Mouse (Mus musculus) CD4-positive helper T cell, adult 2 months (primary cell): ENCODE measurements around the gene Gnaz.

ENCODE experiments used
- DNase-seq: peaks from one replicate; pipeline ENCODE4 v3.0.0-alpha.2; 2012; ENCODE audit warnings: low read depth, missing footprints, low spot score

The Gnaz gene

GRCm38 (mm10) chr10:75028743-75029142 is 61.8 kb downstream of the Gnaz start:
- DNase-seq, result no peak

GRCm38 (mm10) chr10:75029677-75030076 is 62.7 kb downstream of the Gnaz start:
- DNase-seq, result no peak

- DNase-seq, result no peak
Measured at GRCm38 (mm10) chr10:75030234-75030633, 63.3 kb downstream of the Gnaz start.

GRCm38 (mm10) chr10:75031345-75032114 is 64.6 kb downstream of the Gnaz start:
- DNase-seq, result no peak

- DNase-seq, result no peak
Measured at GRCm38 (mm10) chr10:75032395-75032794, 65.4 kb downstream of the Gnaz start, which contains the start of gene Rsph14. Gene Rsph14, minus strand, starts transcription at chr10:75032586.

GRCm38 (mm10) chr10:75036883-75037379 is 70.0 kb downstream of the Gnaz start, which contains the start of gene Rab36:
Gene Rab36, plus strand, starts transcription at chr10:75037058.
- peak; percentile 81 for DNase-seq

GRCm38 (mm10) chr10:75042060-75042459 is 75.1 kb downstream of the Gnaz start:
- peak; percentile 11 for DNase-seq

- DNase-seq, result no peak
Measured at GRCm38 (mm10) chr10:75044459-75044858, 77.5 kb downstream of the Gnaz start.

- no peak for DNase-seq
Measured at GRCm38 (mm10) chr10:75045831-75046230, 78.9 kb downstream of the Gnaz start.

GRCm38 (mm10) chr10:75048711-75049110 is 81.7 kb downstream of the Gnaz start:
- DNase-seq, result no peak

GRCm38 (mm10) chr10:75051364-75052074 is 84.5 kb downstream of the Gnaz start:
- DNase-seq, result no peak

- no peak for DNase-seq
Measured at GRCm38 (mm10) chr10:75052902-75053301, 85.9 kb downstream of the Gnaz start.

- no peak for DNase-seq
Measured at GRCm38 (mm10) chr10:75053655-75054054, 86.7 kb downstream of the Gnaz start.

- DNase-seq, result no peak
Measured at GRCm38 (mm10) chr10:75054125-75054524, 87.1 kb downstream of the Gnaz start.

- no peak for DNase-seq
Measured at GRCm38 (mm10) chr10:75055672-75056071, 88.7 kb downstream of the Gnaz start.

- no peak for DNase-seq
Measured at GRCm38 (mm10) chr10:75056255-75056654, 89.3 kb downstream of the Gnaz start.

GRCm38 (mm10) chr10:75058336-75058735 is 91.4 kb downstream of the Gnaz start:
- DNase-seq, result no peak

- no peak for DNase-seq
Measured at GRCm38 (mm10) chr10:75058761-75059395, 91.9 kb downstream of the Gnaz start.

- peak; percentile 82 for DNase-seq
Measured at GRCm38 (mm10) chr10:75059396-75059795, 92.4 kb downstream of the Gnaz start.

- peak; percentile 80 for DNase-seq
Measured at GRCm38 (mm10) chr10:75060217-75060842, 93.4 kb downstream of the Gnaz start, which contains the start of gene Bcr. Gene Bcr, plus strand, starts transcription at chr10:75060592.

GRCm38 (mm10) chr10:75060843-75061235 is 93.9 kb downstream of the Gnaz start:
- DNase-seq, result peak; percentile 51
